Mouse (Mus musculus) urinary bladder, postnatal 36 days (tissue): ENCODE data around the gene Tmprss12.
"Not testable (repeated sequence)": the region's sequence is repeated elsewhere in the genome, so short reads cannot be mapped to it uniquely, and the experiment has no call there.

Experiments
- DNase-seq, 2 experiments: peaks; one replicate each; pipeline ENCODE4 v3.0.0; 2022; ENCODE audit warnings: low spot score in 2 of 2, mixed read lengths in 1 of 2

Gene Tmprss12

GRCm38 (mm10) chr15:100273791-100274308 lies 6.8 kb upstream of the Tmprss12 start:
- DNase-seq, result not testable (repeated sequence)

- DNase-seq, result no peak
These were observed 5.7 kb upstream of the Tmprss12 start for GRCm38 (mm10) chr15:100274790-100275559.

- no peak for DNase-seq
These were observed 4.2 kb upstream of the Tmprss12 start for GRCm38 (mm10) chr15:100276403-100276802.

- DNase-seq, result no peak
These were observed 3.1 kb upstream of the Tmprss12 start for GRCm38 (mm10) chr15:100277586-100277985.

GRCm38 (mm10) chr15:100288980-100289379 lies 8.3 kb downstream of the Tmprss12 start:
- DNase-seq, result no peak

- DNase-seq, result no peak
These were observed 10.2 kb downstream of the Tmprss12 start for GRCm38 (mm10) chr15:100290858-100291257.

GRCm38 (mm10) chr15:100292326-100292725 lies 11.7 kb downstream of the Tmprss12 start:
- DNase-seq, result no peak

- no peak for DNase-seq
These were observed 17.2 kb downstream of the Tmprss12 start for GRCm38 (mm10) chr15:100297856-100298255.

GRCm38 (mm10) chr15:100300499-100300898 lies 19.9 kb downstream of the Tmprss12 start:
- DNase-seq, result no peak

- DNase-seq, result peak in 1 of 2 experiments; percentile 17
These were observed 20.9 kb downstream of the Tmprss12 start for GRCm38 (mm10) chr15:100301556-100301955.

- DNase-seq, result no peak
These were observed 22.9 kb downstream of the Tmprss12 start for GRCm38 (mm10) chr15:100303428-100304018.

GRCm38 (mm10) chr15:100304019-100304991 lies 23.7 kb downstream of the Tmprss12 start, which contains the start of gene Mettl7a1:
Gene Mettl7a1, plus strand, starts transcription at chr15:100304140.
- DNase-seq, result peak; percentile 66 to 85

GRCm38 (mm10) chr15:100306201-100306600 lies 25.6 kb downstream of the Tmprss12 start:
- DNase-seq, result no peak

GRCm38 (mm10) chr15:100307438-100308096 lies 26.9 kb downstream of the Tmprss12 start:
- not testable (repeated sequence) for DNase-seq

- DNase-seq, result no peak
These were observed 31.7 kb downstream of the Tmprss12 start for GRCm38 (mm10) chr15:100312346-100312745.

GRCm38 (mm10) chr15:100314448-100315145 lies 34.0 kb downstream of the Tmprss12 start:
- DNase-seq, result no peak

- DNase-seq, result not testable (repeated sequence)
These were observed 37.5 kb downstream of the Tmprss12 start for GRCm38 (mm10) chr15:100318014-100318671.

- no peak for DNase-seq
These were observed 39.2 kb downstream of the Tmprss12 start for GRCm38 (mm10) chr15:100319884-100320283.

- DNase-seq, result no peak
These were observed 39.8 kb downstream of the Tmprss12 start for GRCm38 (mm10) chr15:100320295-100320905.
